Mouse (Mus musculus): ENCODE results near the gene Usp46.

GRCm38 (mm10) chr5:74017488-74017887 is 50.7 kb downstream of the Usp46 start:
- TF ChIP-seq CTCF (IDR thresholded peaks at IDR 0.05; ENCODE audit: low read depth, low read length) (no peak), GATA1 (IDR thresholded peaks at IDR 0.05; ENCODE audit: borderline replicate concordance, low read length) (no peak), TAL1 (conservative IDR thresholded peaks at IDR 0.05; ENCODE audit: low read depth, low read length) (no peak)

All from G1E (cell line).